Mouse (Mus musculus) lung, embryonic 15.5 days (tissue): Measurements from ENCODE around the gene Cyp2u1. TPM values are rescaled to one million over a fixed set of nuclear protein-coding genes. Genes with fewer than 3 reads are reported as not detected.

ENCODE experiments used
- ATAC-seq: fragments of 200-750 bp; cut with Nextera tagmentation; 2 replicates; pipeline ENCODE4 v1.8.0; 2017; ENCODE audit warnings: moderate number of reproducible peaks, borderline replicate concordance; ENCODE audit not compliant: low FRiP score, low TSS enrichment; ENCODE audit errors: extremely low read depth
- H3K27ac ChIP-seq: fragments of 300-500 bp; sonication (generic); 2 replicates; pipeline ENCODE4 v1.5.1; 2015; ENCODE audit warnings: moderate library complexity, mild to moderate bottlenecking, inconsistent platforms
- H3K27me3 ChIP-seq: fragments of 300-500 bp; sonication (generic); 2 replicates; pipeline ENCODE4 v1.6.1; 2015; ENCODE audit warnings: inconsistent platforms
- H3K36me3 ChIP-seq: fragments of 300-500 bp; sonication (generic); 2 replicates; pipeline ENCODE4 v1.6.1; 2015; ENCODE audit warnings: inconsistent platforms
- H3K4me1 ChIP-seq: fragments of 300-500 bp; sonication (generic); 2 replicates; pipeline ENCODE4 v1.6.1; 2015; ENCODE audit warnings: inconsistent platforms
- H3K4me2 ChIP-seq: fragments of 300-500 bp; sonication (generic); 2 replicates; pipeline ENCODE4 v1.6.1; 2015; ENCODE audit warnings: inconsistent platforms, mild to moderate bottlenecking, moderate library complexity
- H3K4me3 ChIP-seq: fragments of 300-500 bp; sonication (generic); 2 replicates; pipeline ENCODE4 v1.5.1; 2015; ENCODE audit warnings: mild to moderate bottlenecking, inconsistent platforms
- H3K9ac ChIP-seq: fragments of 300-500 bp; sonication (generic); 2 replicates; pipeline ENCODE4 v1.6.1; 2015; ENCODE audit warnings: inconsistent platforms
- H3K9me3 ChIP-seq: fragments of 300-500 bp; sonication (generic); 2 replicates; pipeline ENCODE4 v1.6.1; 2016; ENCODE audit warnings: inconsistent platforms
- WGBS: fragments of 180-500 bp; shearing (Covaris S2); methylation state at CpG from one replicate; pipeline ENCODE4 v1.1.7; 2015; 5-methylcytosine and 5-hydroxymethylcytosine counted together
- polyA plus RNA-seq: library from polyadenylated mRNA; unstranded; fragments of >200 nt; fragmentation: Nextera tagmentation; extraction: Ambion mirVana; gene quantifications from 2 replicates; pipeline ENCODE4 v1.2.1, GENCODE M21; 2015

Cyp2u1 gene
- polyA plus RNA-seq, 1 experiment from 2014 or later, result 2.2 TPM

DNA sequence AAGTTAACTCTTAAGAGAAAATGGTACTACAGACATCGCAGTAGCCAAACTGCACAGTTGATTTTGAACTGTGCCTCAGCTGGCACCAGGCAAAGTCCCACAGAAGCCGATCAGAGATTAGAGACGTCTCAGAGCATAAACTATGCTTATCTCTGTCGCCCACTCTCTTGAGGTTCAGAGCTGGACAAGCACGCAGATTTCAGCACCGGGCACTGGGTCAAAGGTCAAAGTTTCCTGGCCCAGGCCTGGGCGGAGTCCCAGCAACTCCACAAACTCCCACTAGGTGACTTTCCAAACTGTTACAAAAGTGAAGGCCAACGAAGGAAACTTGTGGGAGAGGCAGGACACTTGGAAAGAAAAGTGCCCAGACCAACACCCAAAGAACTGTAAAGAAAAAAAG is 31.9 kb downstream of the Cyp2u1 start:
- H3K4me1 ChIP-seq, result peaks cover 29% of the 10 kb centered on the region
- peak overlapping the region; percentile 90 for H3K4me3 ChIP-seq
- peak overlapping the region; percentile 74 for H3K4me2 ChIP-seq
- no peaks in the 10 kb centered on the region for H3K27me3 ChIP-seq
- no peaks in the 10 kb centered on the region; the same call in 1 of the 2 replicates for H3K36me3 ChIP-seq
- no peaks in the 10 kb centered on the region for H3K9me3 ChIP-seq
- WGBS, result 3% methylated on average over 8 of the region's 8 CpGs
- ATAC-seq, result 0 out of 2 replicates have a peak, but pooled peaks have one; percentile 15
- peak overlapping the region; percentile 75 for H3K9ac ChIP-seq
- H3K27ac ChIP-seq, result peak overlapping the region; percentile 89

DNA sequence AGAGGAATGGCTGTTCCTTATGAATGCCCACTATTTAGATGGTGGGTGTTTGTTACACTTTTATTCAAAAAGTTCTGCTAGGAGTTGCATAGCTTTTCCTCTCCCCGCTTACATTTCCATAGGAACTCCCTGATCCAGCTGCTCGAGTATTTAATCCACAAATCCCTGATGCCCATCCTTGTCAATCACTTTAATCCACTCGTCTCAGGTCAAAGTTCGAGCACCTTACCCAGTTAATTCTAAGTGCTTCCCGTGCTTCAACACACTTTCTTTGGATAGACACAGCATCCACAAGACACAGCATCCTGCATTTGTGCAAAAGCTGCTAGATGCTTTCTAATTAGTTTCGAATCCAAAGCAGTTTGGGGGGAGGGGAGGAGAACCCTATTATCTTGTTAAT is 32.6 kb downstream of the Cyp2u1 start:
- Histone ChIP-seq H3K9ac (no peak overlapping the region; the same call in 1 of the 2 replicates), H3K27me3 (no peaks in the 10 kb centered on the region), H3K27ac (no peak overlapping the region), H3K36me3 (no peaks in the 10 kb centered on the region; the same call in 1 of the 2 replicates), H3K4me3 (peak overlapping the region; percentile 90; the same call in 1 of the 2 replicates), H3K4me2 (peak overlapping the region; percentile 74), H3K4me1 (peaks cover 30% of the 10 kb centered on the region), H3K9me3 (no peaks in the 10 kb centered on the region)
- WGBS, result 54% methylated on average over 6 of the region's 6 CpGs
- ATAC-seq, result no peak

DNA sequence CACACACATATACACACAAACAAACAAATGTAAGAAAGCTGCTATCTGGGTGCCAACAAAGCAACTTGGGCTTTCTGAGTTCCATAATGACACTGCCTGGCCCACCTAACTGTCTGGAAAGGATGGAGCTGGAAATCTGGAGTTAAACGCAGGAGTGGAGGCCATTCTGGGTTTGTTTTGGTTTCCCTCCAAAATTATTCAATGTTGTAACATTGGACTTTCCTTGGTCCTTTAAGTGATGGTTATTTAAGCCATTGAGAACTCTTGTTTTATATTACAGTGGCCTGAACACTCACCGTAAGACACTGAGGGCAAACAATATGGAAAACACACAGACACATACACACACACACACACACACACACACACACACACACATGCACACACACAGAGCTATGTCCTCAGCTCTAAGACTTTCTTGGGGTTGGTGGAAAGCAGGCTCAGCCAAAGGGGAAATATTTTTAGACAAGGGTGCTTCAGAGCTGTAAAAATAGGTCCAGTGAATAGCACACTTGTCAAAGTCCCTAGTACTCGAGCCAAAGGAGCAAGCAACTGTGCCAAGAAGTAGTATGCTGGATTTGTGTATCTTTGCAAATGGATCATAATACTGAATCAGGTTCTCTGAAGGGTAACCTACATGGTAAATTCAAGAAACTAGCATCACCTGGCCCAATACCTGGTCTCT is 36.5 kb downstream of the Cyp2u1 start:
- Histone ChIP-seq H3K27ac (peak overlapping the region; percentile 27; the same call in 1 of the 2 replicates), H3K27me3 (no peaks in the 10 kb centered on the region), H3K4me2 (no peak overlapping the region), H3K4me3 (no peak overlapping the region), H3K36me3 (peaks cover 7% of the 10 kb centered on the region), H3K9me3 (no peaks in the 10 kb centered on the region), H3K4me1 (peaks cover 29% of the 10 kb centered on the region), H3K9ac (no peak overlapping the region)
- 58% methylated on average over 3 of the region's 3 CpGs for WGBS
- ATAC-seq, result no peak

DNA sequence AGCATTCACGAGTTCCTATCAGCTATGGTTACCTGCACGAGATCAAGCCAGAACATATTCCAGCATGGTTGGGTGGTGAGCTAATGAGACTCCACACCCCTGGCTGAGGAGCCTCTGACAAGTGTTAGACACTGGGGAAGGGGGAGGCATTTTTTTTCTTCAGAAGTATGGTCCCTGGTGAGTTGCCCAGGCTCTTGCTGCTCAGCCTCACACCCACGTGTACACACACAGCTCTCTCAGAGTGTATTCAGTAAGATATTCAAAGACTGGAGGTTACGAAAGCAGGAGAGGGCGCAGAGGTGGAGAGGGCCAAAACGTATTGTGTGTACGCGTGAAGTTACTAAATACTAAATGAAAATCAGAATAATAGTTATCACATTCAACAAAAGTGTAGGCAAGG is 37.5 kb downstream of the Cyp2u1 start:
- Histone ChIP-seq H3K9ac (no peak overlapping the region), H3K4me2 (no peak overlapping the region), H3K36me3 (peaks cover 15% of the 10 kb centered on the region), H3K9me3 (no peaks in the 10 kb centered on the region), H3K27ac (no peak overlapping the region), H3K4me1 (peaks cover 23% of the 10 kb centered on the region), H3K27me3 (no peaks in the 10 kb centered on the region), H3K4me3 (no peak overlapping the region)
- WGBS, result 69% methylated on average over 8 of the region's 8 CpGs
- ATAC-seq, result no peak

DNA sequence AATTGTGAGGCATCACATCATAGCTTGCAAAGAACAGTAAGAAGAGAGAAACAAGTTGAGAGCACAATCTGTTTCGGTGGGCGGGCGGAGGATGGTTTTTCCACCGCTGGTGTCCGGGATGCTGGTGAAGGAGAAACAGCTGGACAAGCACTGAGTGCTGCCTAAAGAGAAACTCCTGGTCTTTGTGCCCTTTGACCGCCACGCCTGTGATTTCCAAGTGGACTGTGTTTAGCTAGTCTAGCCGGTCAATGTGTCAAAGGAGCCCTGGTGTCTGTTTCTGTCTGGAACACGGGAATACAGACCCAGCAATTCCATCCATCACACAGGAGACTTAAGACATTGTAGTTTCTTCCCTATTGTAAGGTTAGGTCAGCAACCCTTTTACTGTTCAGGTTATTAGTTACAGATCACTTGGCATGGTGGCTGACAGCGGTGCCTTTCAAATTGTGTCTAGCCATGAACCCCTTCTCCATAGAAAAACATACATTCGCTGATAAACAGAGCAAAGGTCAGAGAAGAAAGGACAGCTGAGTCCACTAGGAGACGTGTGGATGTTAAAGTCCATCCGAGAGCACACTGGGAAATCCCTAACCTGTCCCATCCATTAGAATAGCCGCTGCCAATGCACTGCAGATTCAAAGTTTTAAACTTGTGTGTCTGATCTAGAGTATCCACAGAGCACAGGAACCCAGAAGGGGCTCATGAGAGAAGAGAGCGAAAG is 39.1 kb downstream of the Cyp2u1 start:
- Histone ChIP-seq H3K9me3 (no peaks in the 10 kb centered on the region), H3K36me3 (peaks cover 15% of the 10 kb centered on the region), H3K4me3 (no peak overlapping the region), H3K27me3 (no peaks in the 10 kb centered on the region), H3K27ac (no peak overlapping the region), H3K4me2 (no peak overlapping the region), H3K9ac (no peak overlapping the region), H3K4me1 (peaks cover 12% of the 10 kb centered on the region)
- WGBS, result 50% methylated on average over 15 of the region's 15 CpGs
- ATAC-seq, result 0 out of 2 replicates have a peak, but pooled peaks have one; percentile 49

DNA sequence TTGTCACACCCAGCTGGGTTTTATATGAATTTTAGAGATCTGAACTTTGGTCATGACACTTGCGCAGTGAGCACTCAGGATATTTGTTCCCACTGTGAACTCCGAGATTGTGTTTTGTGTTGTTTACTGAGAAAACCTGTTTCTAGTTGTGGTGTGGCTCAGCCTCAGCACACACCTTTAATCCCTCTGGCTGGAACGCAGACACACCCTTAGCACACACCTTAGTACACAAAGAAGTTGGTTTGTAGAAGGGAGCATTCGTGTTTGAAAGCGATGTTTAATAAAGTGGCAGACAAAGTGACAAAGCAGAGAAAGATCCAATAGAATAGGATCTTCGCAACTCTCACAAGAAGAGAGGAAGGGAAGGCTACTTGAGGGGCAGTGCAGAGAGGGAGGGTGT is 42.6 kb downstream of the Cyp2u1 start:
- Histone ChIP-seq H3K9me3 (no peaks in the 10 kb centered on the region), H3K27me3 (no peaks in the 10 kb centered on the region), H3K9ac (no peak overlapping the region), H3K4me2 (no peak overlapping the region), H3K4me1 (peaks cover 6% of the 10 kb centered on the region; the same call in 1 of the 2 replicates), H3K27ac (no peak overlapping the region), H3K4me3 (no peak overlapping the region), H3K36me3 (peaks cover 15% of the 10 kb centered on the region)
- WGBS, result 93% methylated on average over 6 of the region's 6 CpGs
- no peak for ATAC-seq

DNA sequence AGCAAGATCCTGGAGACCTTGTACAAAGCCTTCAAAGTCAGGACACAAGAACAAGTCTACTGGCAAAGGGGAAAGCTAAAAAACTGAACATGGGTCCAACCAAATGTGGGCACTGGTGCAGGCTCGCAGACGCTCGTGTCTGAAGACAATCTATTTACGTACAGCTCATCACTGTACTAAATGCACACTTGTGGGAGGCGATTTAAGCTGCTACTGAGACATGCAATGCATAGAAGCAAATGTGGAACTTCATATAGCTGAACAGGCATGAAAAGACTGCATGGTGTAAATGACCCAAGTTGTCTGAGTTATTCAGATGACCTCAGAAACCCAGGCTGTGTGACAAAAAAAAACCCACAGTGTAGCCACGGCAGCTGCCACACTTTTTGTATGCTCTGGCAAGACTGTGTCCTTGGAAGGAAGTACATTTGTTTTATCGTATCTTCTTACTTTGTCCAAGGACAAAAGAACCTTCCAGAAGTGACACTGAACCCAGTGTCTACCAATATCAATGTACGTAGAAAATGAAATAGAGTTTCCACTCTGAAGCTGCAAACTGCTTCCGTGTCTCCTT is 43.5 kb downstream of the Cyp2u1 start:
- Histone ChIP-seq H3K36me3 (peaks cover 15% of the 10 kb centered on the region), H3K9ac (no peak overlapping the region), H3K4me2 (no peak overlapping the region), H3K4me3 (no peak overlapping the region), H3K9me3 (no peaks in the 10 kb centered on the region), H3K27ac (no peak overlapping the region), H3K27me3 (no peaks in the 10 kb centered on the region), H3K4me1 (no peaks in the 10 kb centered on the region)
- 72% methylated on average over 9 of the region's 9 CpGs for WGBS
- no peak for ATAC-seq

DNA sequence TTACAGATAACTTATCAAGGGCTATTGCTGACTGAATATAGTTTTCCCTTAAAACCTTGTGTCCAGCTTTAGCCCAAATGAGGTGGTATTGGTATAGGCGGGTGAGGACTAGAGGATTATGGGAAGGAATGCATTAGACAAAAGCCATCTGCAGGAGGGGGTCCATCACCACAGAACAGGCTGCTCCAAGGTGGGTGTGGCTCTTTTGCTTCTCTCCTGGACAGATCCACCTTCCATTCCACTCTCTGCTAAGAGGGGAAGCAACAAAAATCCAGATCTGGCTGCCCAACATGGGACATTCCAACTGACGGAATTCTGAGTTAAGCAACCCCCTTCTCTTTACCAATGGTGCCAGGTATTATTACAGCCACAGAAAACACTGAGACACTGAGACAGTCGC is 44.1 kb downstream of the Cyp2u1 start:
- 89% methylated on average over 3 of the region's 3 CpGs for WGBS
- H3K9ac ChIP-seq, result no peak overlapping the region
- no peak overlapping the region for H3K27ac ChIP-seq
- H3K4me3 ChIP-seq, result no peak overlapping the region
- ATAC-seq, result no peak
- H3K9me3 ChIP-seq, result no peaks in the 10 kb centered on the region
- H3K4me2 ChIP-seq, result no peak overlapping the region
- no peaks in the 10 kb centered on the region for H3K4me1 ChIP-seq
- H3K27me3 ChIP-seq, result no peaks in the 10 kb centered on the region
- H3K36me3 ChIP-seq, result peaks cover 17% of the 10 kb centered on the region

DNA sequence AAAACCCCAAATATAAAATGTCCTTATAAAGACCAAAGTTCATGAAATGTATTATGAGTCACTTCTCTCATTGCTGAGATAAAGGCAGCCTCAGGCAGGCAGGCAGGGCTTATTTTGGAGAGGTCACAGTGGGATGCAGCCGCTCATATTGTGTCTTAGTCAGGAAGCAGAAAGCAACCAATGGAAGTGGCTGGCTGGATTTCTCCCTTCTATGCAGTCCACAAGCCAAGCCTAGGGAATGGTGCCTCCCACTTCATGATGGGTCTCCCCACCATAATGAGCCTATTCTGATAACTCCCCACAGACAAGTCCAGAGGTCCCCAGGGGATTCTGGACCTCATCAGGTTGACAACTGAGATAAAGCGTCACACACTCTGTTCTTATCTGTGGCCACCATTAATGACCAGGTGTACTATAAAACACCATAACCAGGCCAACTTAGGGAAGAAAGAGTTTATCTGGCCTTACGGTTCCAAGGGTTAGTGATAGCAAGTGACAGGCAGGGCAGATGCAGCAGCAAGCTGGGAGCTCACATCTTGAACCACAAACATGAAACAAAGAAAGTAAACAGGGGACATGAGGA is 47.5 kb downstream of the Cyp2u1 start:
- no peak for ATAC-seq
- Histone ChIP-seq H3K27me3 (no peaks in the 10 kb centered on the region), H3K4me3 (no peak overlapping the region), H3K36me3 (peaks cover 7% of the 10 kb centered on the region; the same call in 1 of the 2 replicates), H3K9ac (no peak overlapping the region), H3K4me2 (no peak overlapping the region), H3K4me1 (no peaks in the 10 kb centered on the region), H3K27ac (no peak overlapping the region), H3K9me3 (no peaks in the 10 kb centered on the region)
- WGBS, result 99% methylated on average over 3 of the region's 3 CpGs

DNA sequence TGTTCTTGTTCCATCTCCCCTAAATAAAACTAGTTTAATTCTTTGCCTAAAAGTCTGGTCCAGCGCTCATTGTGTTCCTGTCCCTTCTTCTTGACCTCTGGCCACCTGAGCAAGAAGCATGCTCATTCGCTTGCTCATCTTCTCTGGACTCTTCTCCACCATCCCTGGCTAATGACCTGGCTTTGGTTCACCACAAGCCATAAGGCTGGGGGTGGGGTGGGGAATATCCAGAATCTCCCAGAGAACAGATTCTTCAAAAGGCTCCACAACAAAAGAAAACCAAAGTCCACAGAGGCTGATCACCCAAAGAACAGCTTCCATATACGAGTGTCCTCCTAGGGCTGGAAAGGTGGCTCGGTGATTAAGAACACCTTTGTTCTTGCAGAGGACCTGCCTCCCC is 48.0 kb downstream of the Cyp2u1 start:
- Histone ChIP-seq H3K9me3 (no peaks in the 10 kb centered on the region), H3K4me3 (no peak overlapping the region), H3K27ac (no peak overlapping the region), H3K36me3 (peaks cover 7% of the 10 kb centered on the region; the same call in 1 of the 2 replicates), H3K4me1 (no peaks in the 10 kb centered on the region), H3K4me2 (no peak overlapping the region), H3K27me3 (no peaks in the 10 kb centered on the region), H3K9ac (no peak overlapping the region)
- WGBS, result 96% methylated on average over 4 of the region's 4 CpGs
- ATAC-seq, result no peak

DNA sequence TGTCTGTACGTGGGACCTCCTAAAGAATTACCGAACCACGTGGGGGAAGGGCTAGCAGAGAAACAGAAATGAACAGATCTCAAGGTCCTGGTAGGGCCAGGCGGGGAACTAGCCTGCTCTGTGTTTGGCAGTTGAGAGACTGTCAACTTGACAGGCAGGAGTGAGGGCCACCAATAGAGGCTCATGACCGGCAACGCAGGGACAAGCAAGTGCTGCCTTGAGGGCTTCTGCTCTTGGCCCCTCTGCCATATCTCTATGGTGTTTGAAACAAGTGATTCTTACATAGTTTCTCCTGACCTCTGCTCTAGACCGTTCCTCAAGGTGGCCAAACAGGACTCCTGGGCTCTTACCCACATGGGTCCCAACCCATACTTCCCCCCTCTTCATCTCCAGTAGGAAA is 51.4 kb downstream of the Cyp2u1 start:
- WGBS, result 78% methylated on average over 7 of the region's 7 CpGs
- Histone ChIP-seq H3K36me3 (peaks cover 23% of the 10 kb centered on the region), H3K4me2 (no peak overlapping the region), H3K9me3 (no peaks in the 10 kb centered on the region), H3K27me3 (no peaks in the 10 kb centered on the region), H3K9ac (no peak overlapping the region), H3K27ac (no peak overlapping the region), H3K4me1 (no peaks in the 10 kb centered on the region), H3K4me3 (no peak overlapping the region)
- no peak for ATAC-seq

DNA sequence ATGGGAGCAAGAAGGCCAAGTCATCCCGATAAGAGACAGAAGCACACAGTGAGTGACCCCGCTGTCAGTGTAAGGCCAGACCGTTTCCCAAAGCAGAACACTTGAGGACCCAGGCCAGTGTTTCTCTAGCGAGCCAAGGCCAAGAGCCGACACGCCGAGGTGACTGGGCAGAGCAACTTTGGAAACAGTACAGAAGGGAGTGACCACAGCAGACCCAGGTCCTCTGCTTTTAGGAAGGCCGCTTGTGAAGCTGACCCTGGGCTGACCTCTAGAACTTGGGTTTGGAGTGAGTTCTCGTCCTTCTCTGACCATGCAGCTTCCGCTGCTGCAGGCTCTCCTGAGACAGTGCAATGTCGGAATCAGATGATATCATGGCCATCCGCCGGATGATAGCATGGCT is 52.0 kb downstream of the Cyp2u1 start:
- 78% methylated on average over 13 of the region's 13 CpGs for WGBS
- no peak for ATAC-seq
- H3K9me3 ChIP-seq, result no peaks in the 10 kb centered on the region
- no peak overlapping the region for H3K9ac ChIP-seq
- no peak overlapping the region for H3K4me3 ChIP-seq
- no peaks in the 10 kb centered on the region for H3K27me3 ChIP-seq
- H3K36me3 ChIP-seq, result peaks cover 23% of the 10 kb centered on the region
- no peak overlapping the region for H3K4me2 ChIP-seq
- H3K27ac ChIP-seq, result no peak overlapping the region
- 0 out of 2 replicates have a peak, but pooled peaks cover 5% of the 10 kb centered on the region for H3K4me1 ChIP-seq
